Mouse (Mus musculus) lung, postnatal 25 days (tissue): ENCODE results near the gene Fzd2.
"Not testable (repeated sequence)": the region's sequence is repeated elsewhere in the genome, so short reads cannot be mapped to it uniquely, and the experiment has no call there.

Experiments used
- DNase-seq: peaks from one replicate; pipeline ENCODE4 v3.0.0; 2022; ENCODE audit warnings: low spot score

Gene Fzd2

DNA sequence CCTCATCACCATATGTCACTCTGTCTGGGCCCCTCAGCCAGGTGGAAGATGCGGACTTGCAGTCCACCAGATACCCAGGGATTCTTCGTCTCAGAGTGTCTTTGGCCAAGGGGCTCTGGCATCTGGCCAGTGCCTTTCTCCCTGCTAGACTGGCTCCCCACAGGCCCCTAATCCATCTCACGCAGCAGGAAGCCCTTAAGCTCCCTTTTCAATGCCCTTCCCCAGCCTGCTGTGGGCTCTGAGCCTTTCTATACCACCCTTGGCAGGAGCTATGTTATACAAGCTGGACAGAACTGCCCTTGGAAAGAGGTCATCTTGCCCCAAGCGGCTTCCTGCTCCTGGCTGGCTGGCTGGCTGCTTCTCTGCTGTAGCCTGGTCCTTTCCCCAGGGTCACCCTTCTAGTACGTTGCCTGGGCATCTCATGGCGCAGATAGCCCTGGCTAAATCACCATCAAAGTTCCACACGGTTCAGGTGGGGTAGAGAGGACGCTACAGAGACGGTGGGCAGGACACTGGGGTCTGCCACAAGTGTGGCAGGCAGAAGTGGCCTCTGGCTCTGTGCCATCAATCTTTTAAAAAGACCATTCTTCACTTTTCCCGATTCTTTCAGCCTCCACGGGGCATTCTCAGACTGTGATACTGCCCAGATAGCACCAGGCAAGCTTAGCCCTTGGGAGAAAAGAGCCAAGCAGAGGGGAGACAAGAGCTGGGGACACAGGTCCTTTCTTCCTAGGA lies 22.7 kb upstream of the Fzd2 start:
- DNase-seq, result no peak

- peak; percentile 54 for DNase-seq
Measured at GRCm38 (mm10) chr11:102582016-102582610, 22.1 kb upstream of the Fzd2 start.

GRCm38 (mm10) chr11:102582736-102583135 lies 21.5 kb upstream of the Fzd2 start:
- DNase-seq, result no peak

- no peak for DNase-seq
Measured at GRCm38 (mm10) chr11:102586445-102587130, 17.6 kb upstream of the Fzd2 start.

GRCm38 (mm10) chr11:102587554-102587953 lies 16.6 kb upstream of the Fzd2 start:
- no peak for DNase-seq

DNA sequence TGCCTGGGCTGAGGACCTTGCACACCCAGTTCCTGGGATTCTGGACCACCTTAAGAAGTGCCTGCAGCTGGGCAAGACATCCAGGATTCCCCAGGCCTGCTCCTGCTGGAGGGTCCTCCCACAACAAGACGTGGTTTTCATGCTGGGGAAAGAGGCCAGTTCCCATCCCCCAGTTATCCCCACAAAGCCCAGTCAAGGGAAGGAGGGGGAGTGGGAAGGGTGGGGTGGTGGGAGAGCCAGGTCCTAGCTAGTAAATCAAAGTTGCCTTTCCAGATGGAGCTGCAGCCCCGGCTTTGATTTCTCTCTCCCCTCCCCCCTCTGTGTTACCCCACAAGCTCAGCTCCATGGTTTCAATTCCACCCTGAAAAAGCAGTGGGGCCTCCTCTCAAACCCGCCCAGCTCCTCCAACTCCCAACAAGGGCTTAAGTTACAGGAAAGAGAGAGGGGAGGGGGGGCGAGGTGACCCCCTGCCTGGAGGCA lies 8.8 kb upstream of the Fzd2 start:
- DNase-seq, result no peak

- DNase-seq, result no peak
Measured at GRCm38 (mm10) chr11:102599912-102600311, 4.3 kb upstream of the Fzd2 start.

DNA sequence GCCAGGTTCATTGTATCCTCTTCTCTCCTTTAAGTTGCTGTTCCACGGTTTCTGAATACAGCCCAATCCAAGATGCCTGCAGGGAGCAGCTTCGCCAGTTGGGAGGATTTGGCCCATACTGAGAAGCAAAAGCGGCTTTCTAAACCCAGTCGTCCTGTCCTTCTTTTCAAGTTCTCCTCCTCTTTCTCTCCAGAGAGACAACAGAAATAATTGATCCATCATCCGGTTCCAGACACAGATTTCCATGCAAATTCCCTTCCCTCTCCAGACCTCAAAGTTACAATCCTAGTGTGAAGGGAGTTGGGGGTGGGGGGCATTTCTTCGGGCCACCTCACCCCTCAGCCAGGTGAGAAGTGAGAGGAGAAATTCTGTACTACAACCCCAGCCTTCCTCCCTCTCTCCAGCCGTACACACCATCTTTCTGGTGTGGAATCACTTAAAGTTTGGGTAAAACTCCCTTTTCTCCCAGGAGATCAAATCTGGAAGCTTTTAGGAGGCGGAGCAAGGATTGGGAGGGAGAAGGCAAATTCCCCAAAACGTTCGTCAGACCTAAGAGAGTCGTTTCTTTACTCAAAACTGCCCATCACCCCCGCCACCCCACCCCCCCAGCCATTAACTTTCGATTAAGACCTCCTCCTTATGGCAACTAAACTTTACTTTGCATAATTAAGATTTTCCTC lies 1.2 kb upstream of the Fzd2 start:
- DNase-seq, result no peak

GRCm38 (mm10) chr11:102603496-102603850 lies 723 bp upstream of the Fzd2 start:
- peak; percentile 71 for DNase-seq

DNA sequence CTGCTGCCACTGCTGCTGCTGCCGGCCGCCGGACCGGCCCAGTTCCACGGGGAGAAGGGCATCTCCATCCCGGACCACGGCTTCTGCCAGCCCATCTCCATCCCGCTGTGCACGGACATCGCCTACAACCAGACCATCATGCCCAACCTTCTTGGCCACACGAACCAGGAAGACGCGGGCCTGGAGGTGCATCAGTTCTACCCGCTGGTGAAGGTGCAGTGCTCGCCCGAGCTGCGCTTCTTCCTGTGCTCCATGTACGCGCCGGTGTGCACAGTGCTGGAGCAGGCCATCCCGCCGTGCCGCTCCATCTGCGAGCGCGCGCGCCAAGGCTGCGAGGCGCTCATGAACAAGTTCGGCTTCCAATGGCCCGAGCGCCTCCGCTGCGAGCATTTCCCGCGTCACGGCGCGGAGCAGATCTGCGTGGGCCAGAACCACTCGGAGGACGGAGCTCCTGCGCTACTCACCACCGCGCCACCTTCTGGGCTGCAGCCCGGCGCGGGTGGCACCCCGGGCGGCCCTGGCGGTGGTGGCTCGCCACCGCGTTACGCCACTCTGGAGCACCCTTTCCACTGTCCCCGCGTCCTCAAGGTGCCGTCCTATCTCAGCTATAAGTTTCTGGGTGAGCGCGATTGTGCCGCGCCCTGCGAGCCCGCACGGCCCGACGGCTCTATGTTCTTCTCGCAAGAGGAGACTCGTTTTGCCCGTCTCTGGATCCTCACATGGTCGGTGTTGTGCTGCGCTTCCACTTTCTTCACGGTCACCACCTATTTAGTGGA lies 769 bp downstream of the Fzd2 start:
- DNase-seq, result no peak

DNA sequence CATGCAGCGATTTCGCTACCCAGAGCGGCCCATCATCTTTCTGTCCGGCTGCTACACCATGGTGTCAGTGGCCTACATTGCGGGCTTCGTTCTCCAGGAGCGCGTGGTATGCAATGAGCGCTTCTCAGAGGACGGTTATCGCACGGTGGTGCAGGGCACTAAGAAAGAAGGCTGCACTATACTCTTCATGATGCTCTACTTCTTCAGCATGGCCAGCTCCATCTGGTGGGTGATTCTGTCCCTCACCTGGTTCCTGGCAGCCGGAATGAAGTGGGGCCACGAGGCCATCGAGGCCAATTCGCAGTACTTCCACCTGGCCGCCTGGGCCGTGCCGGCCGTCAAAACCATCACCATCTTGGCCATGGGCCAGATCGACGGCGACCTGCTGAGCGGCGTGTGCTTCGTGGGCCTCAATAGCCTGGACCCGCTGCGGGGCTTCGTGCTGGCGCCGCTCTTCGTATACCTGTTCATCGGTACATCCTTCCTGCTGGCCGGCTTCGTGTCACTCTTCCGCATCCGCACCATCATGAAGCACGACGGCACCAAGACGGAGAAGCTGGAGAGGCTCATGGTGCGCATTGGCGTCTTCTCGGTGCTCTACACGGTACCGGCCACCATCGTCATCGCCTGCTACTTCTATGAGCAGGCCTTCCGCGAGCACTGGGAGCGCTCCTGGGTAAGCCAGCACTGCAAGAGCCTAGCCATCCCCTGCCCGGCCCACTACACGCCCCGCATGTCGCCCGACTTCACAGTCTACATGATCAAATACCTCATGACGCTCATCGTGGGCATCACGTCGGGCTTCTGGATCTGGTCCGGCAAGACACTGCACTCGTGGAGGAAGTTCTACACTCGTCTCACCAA lies 1.6 kb downstream of the Fzd2 start:
- no peak for DNase-seq

GRCm38 (mm10) chr11:102606751-102607171 lies 2.6 kb downstream of the Fzd2 start:
- DNase-seq, result no peak

GRCm38 (mm10) chr11:102607201-102607600 lies 3.0 kb downstream of the Fzd2 start:
- not testable (repeated sequence) for DNase-seq

DNA sequence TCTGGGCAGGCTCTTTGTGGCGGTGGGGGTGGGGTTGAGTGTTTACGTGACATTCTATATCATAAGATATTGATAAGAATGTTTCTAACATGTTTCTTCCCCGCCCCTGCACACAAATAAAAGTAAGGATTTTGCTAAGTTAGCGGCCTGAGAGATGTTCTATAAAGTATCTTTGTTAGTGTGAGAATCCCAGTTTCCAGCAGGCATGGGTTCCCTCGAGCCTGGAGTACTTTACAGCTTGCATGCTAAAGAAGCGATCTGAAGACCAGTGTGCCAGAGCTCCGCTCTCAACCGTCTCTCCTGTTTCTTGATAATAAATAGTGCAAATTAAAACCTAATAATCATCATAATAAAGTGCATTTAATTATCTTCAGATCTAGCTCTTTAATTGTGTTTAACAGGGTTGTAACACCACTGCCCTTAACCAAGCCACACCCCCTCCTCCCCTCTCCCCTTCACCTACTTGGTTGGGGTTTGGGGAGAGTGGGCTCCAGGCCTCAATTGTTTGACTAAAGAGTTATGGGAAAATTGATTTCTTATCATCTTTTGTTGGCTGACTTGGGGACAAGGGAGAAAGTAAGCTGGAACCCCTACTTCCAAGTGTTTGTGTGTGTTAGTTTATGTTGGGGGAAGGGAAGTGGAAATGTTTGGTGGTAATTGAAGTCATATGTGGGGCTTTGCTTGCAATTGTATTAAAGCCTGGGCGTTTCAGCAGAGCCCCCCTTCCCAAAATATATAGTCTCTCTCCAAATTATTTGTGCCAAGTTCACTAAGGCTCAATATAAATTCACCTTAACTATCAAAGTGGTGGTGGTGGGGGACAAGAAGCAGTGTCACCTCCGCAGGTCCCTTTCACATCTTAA lies 3.7 kb downstream of the Fzd2 start:
- DNase-seq, result no peak

DNA sequence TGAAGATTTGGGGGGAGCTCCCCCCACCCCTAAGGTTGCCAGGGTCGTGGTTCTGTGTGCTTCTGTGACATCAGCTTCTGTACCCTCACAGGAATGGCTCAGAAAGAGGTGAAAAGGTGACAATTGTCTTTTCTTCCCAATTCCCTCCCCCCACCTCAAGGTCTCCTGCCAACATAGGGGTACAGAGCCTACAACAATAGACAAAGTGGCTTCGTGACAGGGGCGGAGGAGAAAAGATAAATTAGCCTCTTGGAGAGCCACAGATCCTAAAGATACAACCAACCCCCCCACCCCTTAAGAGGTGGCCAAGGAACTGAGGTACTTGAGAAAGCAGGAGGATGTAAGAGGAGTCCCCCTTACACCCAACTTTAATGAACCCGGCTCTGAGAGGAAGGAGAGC lies 4.5 kb downstream of the Fzd2 start:
- DNase-seq, result no peak

DNA sequence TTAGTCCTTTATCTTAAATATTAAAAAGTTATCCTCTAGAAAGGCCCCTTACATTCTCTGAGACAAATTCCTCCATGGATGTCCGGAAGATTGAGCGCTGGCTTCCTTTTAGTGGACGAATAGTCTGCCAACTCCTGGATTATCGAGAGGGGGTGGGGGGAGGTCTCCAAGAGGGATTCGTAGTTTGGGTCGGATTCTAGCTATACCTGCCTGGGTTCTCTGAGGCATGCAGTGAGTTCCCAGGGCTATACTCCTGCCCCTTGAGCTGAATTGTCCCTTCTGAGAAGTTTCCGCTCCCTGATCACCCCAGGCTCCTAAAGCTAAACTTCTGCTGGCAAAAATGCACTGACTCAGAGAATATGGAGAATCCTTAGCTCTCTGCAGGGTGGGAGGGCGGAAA lies 5.3 kb downstream of the Fzd2 start:
- DNase-seq, result no peak

- no peak for DNase-seq
Measured at GRCm38 (mm10) chr11:102610260-102610659, 6.1 kb downstream of the Fzd2 start.

GRCm38 (mm10) chr11:102610675-102611316 lies 6.6 kb downstream of the Fzd2 start:
- DNase-seq, result no peak

DNA sequence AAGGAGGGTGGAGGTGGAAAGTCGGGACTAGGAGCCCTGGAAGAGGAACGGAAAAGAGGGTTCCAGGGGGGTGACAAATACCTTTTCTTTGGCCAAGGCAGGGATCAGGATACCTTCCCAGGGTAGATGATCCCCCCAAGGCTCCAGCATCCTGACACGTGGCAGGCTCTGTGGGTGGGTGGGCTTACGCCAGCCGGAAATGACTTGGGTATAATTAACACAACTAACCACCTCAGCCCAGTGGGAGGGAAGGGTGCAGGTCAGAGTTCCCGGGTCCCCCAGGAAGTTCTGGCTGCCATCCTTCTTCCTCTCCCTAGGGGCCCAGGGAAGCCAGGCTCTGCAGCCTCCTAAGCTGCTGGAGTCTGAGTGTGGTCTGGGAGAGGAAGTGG lies 7.1 kb downstream of the Fzd2 start:
- DNase-seq, result no peak
